Mouse (Mus musculus): ENCODE data around the gene Fpr-rs3. TPM values are rescaled to one million over a fixed set of nuclear protein-coding genes. Genes with fewer than 3 reads are reported as not detected.

Gene Fpr-rs3
- total RNA-seq (2014; rRNA removed) (not detected in 2 replicates), polyA plus RNA-seq (2015; fragmentation: Nextera tagmentation; extraction: Ambion mirVana) (not detected in 2 replicates)

DNA sequence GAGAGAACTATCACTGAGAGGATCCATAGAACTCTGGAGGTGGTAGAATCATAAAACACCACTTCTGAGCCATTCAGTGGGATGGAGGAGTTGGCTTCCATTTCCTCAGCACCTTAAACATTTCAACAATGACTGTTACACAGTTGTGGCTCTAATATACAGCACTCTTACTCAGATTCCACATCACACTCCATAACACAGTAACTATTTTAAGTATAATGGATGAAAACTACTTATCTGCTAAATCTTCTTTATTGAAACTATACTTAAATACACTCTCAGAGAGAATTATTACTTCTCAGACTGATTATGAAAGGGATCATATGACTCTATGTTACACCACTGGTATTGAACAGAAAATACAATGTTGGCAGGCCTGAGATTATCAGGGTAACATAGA is at the start of gene Fpr-rs3:
Fpr-rs3 (minus strand) TSS at position 101 of the 400 bp plus-strand sequence.
- no peak for ATAC-seq

DNA sequence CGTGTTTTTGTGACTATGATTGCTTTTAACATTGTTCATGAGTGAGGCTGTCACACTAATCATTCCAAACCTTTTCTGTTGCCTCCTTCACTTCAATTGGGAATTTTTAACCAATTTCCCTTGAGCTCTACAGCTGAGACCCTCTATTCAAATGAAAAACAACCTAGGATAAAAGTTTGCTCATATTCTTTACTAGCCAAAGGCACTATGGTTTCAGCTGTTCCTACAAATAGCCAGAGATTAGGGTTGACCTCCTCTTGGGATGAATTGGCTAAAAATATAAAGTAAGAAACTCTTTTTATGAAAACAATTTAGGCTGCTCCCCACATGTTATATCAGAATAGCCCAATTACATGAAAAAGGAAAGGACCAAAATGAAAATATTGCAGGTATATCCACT is 28.4 kb downstream of the Fpr-rs3 start, which contains the start of gene Vmn2r110:
Vmn2r110 (minus strand) TSS at position 101 of the 400 bp plus-strand sequence.
- no peak for ATAC-seq

More for the DNA sequence above, at the start of gene Fpr-rs3:
- Histone ChIP-seq H3K9ac (no peak within 1 kb of the TSS), H3K9me3 (ENCODE audit: low read length) (0 out of 2 replicates have a peak, but pooled peaks cover 7% of the 10 kb centered on the region), H3K36me3 (ENCODE audit: insufficient read depth) (no peaks in the 10 kb centered on the region), H3K27ac (ENCODE audit: low read depth, low read length) (no peak within 1 kb of the TSS), H3K4me2 (ENCODE audit: low read depth) (no peak within 1 kb of the TSS), H3K4me3 (ENCODE audit: low read depth, low read length) (no peak within 1 kb of the TSS), H3K27me3 (ENCODE audit: insufficient read depth, low read length) (no peaks in the 10 kb centered on the region), H3K4me1 (ENCODE audit: insufficient read depth) (no peaks in the 10 kb centered on the region)
- no peak for DNase-seq
- TF ChIP-seq CTCF (IDR thresholded peaks at IDR 0.05; ENCODE audit: low read depth): no peak

More for the DNA sequence above, 28.4 kb downstream of the Fpr-rs3 start, which contains the start of gene Vmn2r110:
- no peaks in the 10 kb centered on the region for H3K36me3 ChIP-seq (ENCODE audit: insufficient read depth)
- H3K9ac ChIP-seq: no peak within 1 kb of the TSS
- no peaks in the 10 kb centered on the region for H3K4me1 ChIP-seq (ENCODE audit: insufficient read depth)
- no peaks in the 10 kb centered on the region for H3K9me3 ChIP-seq (ENCODE audit: low read length)
- no peaks in the 10 kb centered on the region for H3K27me3 ChIP-seq (ENCODE audit: insufficient read depth, low read length)
- H3K4me3 ChIP-seq (ENCODE audit: low read depth, low read length): no peak within 1 kb of the TSS
- WGBS: 45% methylated on average over 1 of the region's 1 CpGs
- TF ChIP-seq CTCF (IDR thresholded peaks at IDR 0.05; ENCODE audit: low read depth): no peak
- no peak within 1 kb of the TSS for H3K27ac ChIP-seq (ENCODE audit: low read depth, low read length)
- DNase-seq: no peak
- H3K4me2 ChIP-seq (ENCODE audit: low read depth): no peak within 1 kb of the TSS

Other genes starting within 250 kb of the Fpr-rs3 start
- not detected in 2 replicates for gene Vmn1r224, start 210.7 kb downstream of the Fpr-rs3 start, total RNA-seq (2014; rRNA removed)
- not detected in 2 replicates for gene Vmn1r224, start 210.7 kb downstream of the Fpr-rs3 start, polyA plus RNA-seq (2015; fragmentation: Nextera tagmentation; extraction: Ambion mirVana)
- gene Vmn2r108, start 143.5 kb downstream of the Fpr-rs3 start, total RNA-seq (2014; rRNA removed): not detected in 2 replicates
- not detected in 2 replicates for gene Vmn2r108, start 143.5 kb downstream of the Fpr-rs3 start, polyA plus RNA-seq (2015; fragmentation: Nextera tagmentation; extraction: Ambion mirVana)
- not detected in 2 replicates for gene Vmn1r225, start 126.7 kb downstream of the Fpr-rs3 start, total RNA-seq (2014; rRNA removed)
- not detected in 2 replicates for gene Vmn1r225, start 126.7 kb downstream of the Fpr-rs3 start, polyA plus RNA-seq (2015; fragmentation: Nextera tagmentation; extraction: Ambion mirVana)
- gene Vmn2r109, start 60.1 kb downstream of the Fpr-rs3 start, total RNA-seq (2014; rRNA removed): not detected in 2 replicates
- not detected in 2 replicates for gene Vmn2r109, start 60.1 kb downstream of the Fpr-rs3 start, polyA plus RNA-seq (2015; fragmentation: Nextera tagmentation; extraction: Ambion mirVana)
- gene Vmn2r110, start 28.5 kb downstream of the Fpr-rs3 start, total RNA-seq (2014; rRNA removed): not detected in 2 replicates
- 0.03 TPM in 1 of 2 replicates, not detected in the other for gene Vmn2r110, start 28.5 kb downstream of the Fpr-rs3 start, polyA plus RNA-seq (2015; fragmentation: Nextera tagmentation; extraction: Ambion mirVana)
- gene Vmn1r226, start 58.0 kb upstream of the Fpr-rs3 start, total RNA-seq (2014; rRNA removed): not detected in 2 replicates
- gene Vmn1r226, start 58.0 kb upstream of the Fpr-rs3 start, polyA plus RNA-seq (2015; fragmentation: Nextera tagmentation; extraction: Ambion mirVana): not detected in 2 replicates
- gene Vmn1r227, start 105.0 kb upstream of the Fpr-rs3 start, total RNA-seq (2014; rRNA removed): not detected in 2 replicates
- not detected in 2 replicates for gene Vmn1r227, start 105.0 kb upstream of the Fpr-rs3 start, polyA plus RNA-seq (2015; fragmentation: Nextera tagmentation; extraction: Ambion mirVana)
- gene Vmn1r228, start 161.3 kb upstream of the Fpr-rs3 start, total RNA-seq (2014; rRNA removed): not detected in 2 replicates
- gene Vmn1r228, start 161.3 kb upstream of the Fpr-rs3 start, polyA plus RNA-seq (2015; fragmentation: Nextera tagmentation; extraction: Ambion mirVana): not detected in 2 replicates
- gene Vmn1r229, start 186.7 kb upstream of the Fpr-rs3 start, total RNA-seq (2014; rRNA removed): not detected in 2 replicates
- not detected in 2 replicates for gene Vmn1r229, start 186.7 kb upstream of the Fpr-rs3 start, polyA plus RNA-seq (2015; fragmentation: Nextera tagmentation; extraction: Ambion mirVana)
- not detected in 2 replicates for gene Vmn1r230, start 215.6 kb upstream of the Fpr-rs3 start, total RNA-seq (2014; rRNA removed)
- gene Vmn1r230, start 215.6 kb upstream of the Fpr-rs3 start, polyA plus RNA-seq (2015; fragmentation: Nextera tagmentation; extraction: Ambion mirVana): not detected in 2 replicates